8 mouse cellular contexts compared by ENCODE assay signal in the genomic region with DNA sequence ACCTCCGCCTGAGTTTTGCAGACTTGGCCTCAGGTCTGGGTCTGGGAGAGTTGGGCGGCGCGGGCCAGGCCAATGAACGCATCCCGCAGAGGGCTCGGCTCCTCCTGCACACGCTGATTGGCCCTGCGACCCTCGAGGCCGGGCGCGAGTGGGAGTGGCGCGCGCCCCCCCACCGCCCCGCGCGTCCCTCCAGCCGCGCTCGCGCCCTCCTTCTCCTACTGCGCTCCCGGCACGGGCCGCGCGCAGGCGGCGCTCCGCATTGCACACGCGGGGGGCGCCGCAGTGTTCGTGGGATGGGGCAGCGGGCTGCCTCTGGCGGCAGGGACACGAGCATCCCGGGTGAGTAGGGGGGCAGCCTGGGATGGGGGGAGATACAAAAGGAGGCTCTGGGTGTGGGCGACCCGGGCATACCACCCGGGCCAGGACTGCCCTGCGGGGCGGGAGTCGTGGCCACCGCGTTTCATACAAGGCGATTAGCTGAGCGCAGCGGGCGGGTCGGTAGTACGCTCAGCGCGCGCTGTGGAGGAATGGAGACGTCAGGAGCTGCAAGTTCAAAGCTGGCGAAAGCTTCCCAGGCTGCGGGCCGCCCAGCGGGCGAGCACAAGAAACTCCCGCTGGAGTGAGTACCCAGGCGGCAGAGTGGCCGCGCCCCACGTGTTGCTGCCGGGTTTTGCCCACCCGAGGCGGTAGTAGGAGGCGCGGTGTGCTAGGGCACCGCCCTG. TPM values are rescaled to one million over a fixed set of nuclear protein-coding genes. Genes with fewer than 3 reads are reported as not detected.
DNase-seq lines count a peak whose midpoint lies in the region; ATAC-seq and TF ChIP-seq lines count a peak whose summit lies in the region.

Gene Lypd6, plus strand, starts transcription at position 184 of the 722 bp plus-strand sequence.

- H3K36me3 ChIP-seq in E14TG2a.4 (ENCODE audit: insufficient read depth, low read length) = no peaks in the 10 kb centered on the region
- no peaks in the 10 kb centered on the region for H3K36me3 ChIP-seq in hindbrain, embryonic 10.5 days
- no peaks in the 10 kb centered on the region for H3K36me3 ChIP-seq in lung, postnatal 0 days (ENCODE audit: insufficient read depth, low read length)

- peak within 1 kb of the TSS; percentile 92 for H3K4me3 ChIP-seq in E14TG2a.4 (replicated peaks; ENCODE audit: low read length)
- H3K4me3 ChIP-seq in hindbrain, embryonic 10.5 days = peak within 1 kb of the TSS; percentile 72
- H3K4me3 ChIP-seq in lung, postnatal 0 days (ENCODE audit: low read depth, low read length) = peak within 1 kb of the TSS; percentile 50

- DNase-seq in cerebellum, adult 9-11 months = peak; percentile 13
- peak; percentile 52 to 74 for DNase-seq in frontal cortex, postnatal 10 days (ENCODE audit: low spot score in 2 of 2)
- DNase-seq in hindbrain, embryonic 10.5 days (ENCODE audit: low spot score) = peak; percentile 82
- DNase-seq in layer of hippocampus, postnatal 14 days (ENCODE audit: low spot score in 2 of 2) = peak; percentile 55 to 66
- DNase-seq in lung, postnatal 0 days (ENCODE audit: low spot score) = peak; percentile 83
- DNase-seq in ovary, postnatal 36 days (ENCODE audit: low spot score) = peak; percentile 74
- peak; percentile 48 to 58 for DNase-seq in urinary bladder, postnatal 36 days (ENCODE audit: low spot score in 2 of 2)

- peaks cover 12% of the 10 kb centered on the region for H3K4me1 ChIP-seq in E14TG2a.4 (replicated peaks; ENCODE audit: low read depth, low read length)
- H3K4me1 ChIP-seq in hindbrain, embryonic 10.5 days (replicated peaks) = peaks cover 21% of the 10 kb centered on the region
- H3K4me1 ChIP-seq in lung, postnatal 0 days (ENCODE audit: insufficient read depth, low read depth, low read length) = no peaks in the 10 kb centered on the region

- TF ChIP-seq EP300 in lung, postnatal 0 days (IDR thresholded peaks at IDR 0.05) = no peak

- peak within 1 kb of the TSS; percentile 82 for H3K27ac ChIP-seq in hindbrain, embryonic 10.5 days
- H3K27ac ChIP-seq in lung, postnatal 0 days (ENCODE audit: low read length) = no peak within 1 kb of the TSS

- peak within 1 kb of the TSS; percentile 94 for H3K4me2 ChIP-seq in lung, postnatal 0 days (replicated peaks; ENCODE audit: low read depth, low read length)

- H3K27me3 ChIP-seq in E14TG2a.4 (ENCODE audit: insufficient read depth, low read length) = peaks cover 34% of the 10 kb centered on the region
- H3K27me3 ChIP-seq in hindbrain, embryonic 10.5 days (ENCODE audit: insufficient read depth, poor library complexity, severe bottlenecking) = peaks cover 22% of the 10 kb centered on the region; the same call in 1 of the 2 replicates
- peaks cover 16% of the 10 kb centered on the region; the same call in 1 of the 2 replicates for H3K27me3 ChIP-seq in lung, postnatal 0 days (replicated peaks; ENCODE audit: insufficient read depth, low read length)

- H3K9ac ChIP-seq in lung, postnatal 0 days (replicated peaks; ENCODE audit: low read depth) = no peak within 1 kb of the TSS

- ATAC-seq in lung, postnatal 0 days = peak; percentile 97

- WGBS in hindbrain, embryonic 10.5 days = under 1% methylated on average over 76 of the region's 76 CpGs
- WGBS in lung, postnatal 0 days = under 1% methylated on average over 68 of the region's 76 CpGs

- TF ChIP-seq CTCF in E14TG2a.4 (conservative IDR thresholded peaks at IDR 0.05; ENCODE audit: low read length) = no peak
- peak; percentile 26; the same call in 1 of the 2 replicates for TF ChIP-seq CTCF in lung, postnatal 0 days (IDR thresholded peaks at IDR 0.05)

- H3K9me3 ChIP-seq in E14TG2a.4 (ENCODE audit: low read length) = no peaks in the 10 kb centered on the region
- no peaks in the 10 kb centered on the region for H3K9me3 ChIP-seq in hindbrain, embryonic 10.5 days
- no peaks in the 10 kb centered on the region for H3K9me3 ChIP-seq in lung, postnatal 0 days (ENCODE audit: low read length)

RNA-seq across cellular contexts. Expression of gene Lypd6, which starts in this region (rescaled TPM):
- polyA plus RNA-seq in hindbrain, embryonic 10.5 days (2016; fragmentation: Nextera tagmentation; extraction: Ambion mirVana) = 4.0 and 6.3 TPM in 2 replicates
- total RNA-seq in layer of hippocampus, postnatal 14 days (2021) = 10 to 100 TPM; 18.2 to 21.2 TPM
- polyA plus RNA-seq in lung, postnatal 0 days (2015; fragmentation: Nextera tagmentation; extraction: Ambion mirVana) = 0.78 and 1.1 TPM in 2 replicates

Comparison
In these comparisons a context has a peak if more than half of its experiments do, and no peak if none do; other contexts are left out.
1. DNase-seq: peak in every context shown above with its lines; median percentile 83 in lung, postnatal 0 days; 82 in hindbrain, embryonic 10.5 days; 74 in ovary, postnatal 36 days; 63 in frontal cortex, postnatal 10 days; 60 in layer of hippocampus, postnatal 14 days; 53 in urinary bladder, postnatal 36 days; 13 in cerebellum, adult 9-11 months.